Mouse (Mus musculus) C2C12 (cell line): ENCODE measurements around the gene Ifngr2. TPM values are rescaled to one million over a fixed set of nuclear protein-coding genes. Genes with fewer than 3 reads are reported as not detected.

Experiments used
- H3K27me3 ChIP-seq: one replicate; pipeline ENCODE4 v1.6.1; 2011; ENCODE audit not compliant: control insufficient read depth, insufficient read depth, insufficient read length
- H3K36me3 ChIP-seq: one replicate; pipeline ENCODE4 v1.6.1; 2011; ENCODE audit not compliant: control insufficient read depth, insufficient read depth
- H3K4me3 ChIP-seq: one replicate; pipeline ENCODE4 v1.5.1; 2011; ENCODE audit warnings: mild to moderate bottlenecking, control low read depth; ENCODE audit not compliant: poor library complexity, insufficient read depth, severe bottlenecking
- H3K79me2 ChIP-seq: one replicate; pipeline ENCODE4 v1.6.1; 2011; ENCODE audit not compliant: control insufficient read depth, insufficient read depth
- H3K79me3 ChIP-seq: one replicate; pipeline ENCODE4 v1.6.1; 2011; ENCODE audit warnings: low read depth, control low read depth
- H3ac ChIP-seq: one replicate; pipeline ENCODE3; 2011; ENCODE audit warnings: low read depth; ENCODE audit not compliant: control insufficient read depth, insufficient read length
- CEBPB ChIP-seq: IDR thresholded peaks from one replicate; pipeline ENCODE4 v1.6.1; 2011; ENCODE audit warnings: low read depth, mild to moderate bottlenecking, control low read depth, moderate library complexity
- CTCF ChIP-seq: IDR thresholded peaks from one replicate; pipeline ENCODE4 v1.5.1; 2011; ENCODE audit not compliant: control insufficient read depth, insufficient read depth, insufficient read length
- FOSL1 ChIP-seq: IDR thresholded peaks from one replicate; pipeline ENCODE4 v1.8.0; 2011; ENCODE audit warnings: mild to moderate bottlenecking, low read length; ENCODE audit not compliant: poor library complexity, insufficient read depth, severe bottlenecking
- MAX ChIP-seq: IDR thresholded peaks from one replicate; pipeline ENCODE4 v1.6.1; 2011; ENCODE audit warnings: mild to moderate bottlenecking, control low read depth
- MYOD1 ChIP-seq: IDR thresholded peaks from one replicate; pipeline ENCODE4 v1.6.1; 2011; ENCODE audit warnings: low read depth; ENCODE audit not compliant: control insufficient read depth, insufficient read length
- MYOG ChIP-seq: IDR thresholded peaks from one replicate; pipeline ENCODE4 v1.6.1; 2011; ENCODE audit not compliant: control insufficient read depth, insufficient read length; ENCODE audit errors: extremely low read depth
- USF1 ChIP-seq: IDR thresholded peaks from one replicate; pipeline ENCODE4 v1.6.1; 2011; ENCODE audit warnings: low read depth, mild to moderate bottlenecking, control low read depth, moderate library complexity
- polyA plus RNA-seq: library from polyadenylated mRNA; unstranded; fragments of >200 nt; fragmentation: generic; extraction: Trizol; gene quantifications from one replicate; pipeline ENCODE4 v1.2.1, GENCODE M21; 2012; ENCODE audit warnings: missing spikeins

The Ifngr2 gene
- polyA plus RNA-seq, 1 experiment, result 9.1 TPM

- Histone ChIP-seq H3ac (no peak overlapping the region), H3K79me2 (no peaks in the 10 kb centered on the region), H3K4me3 (no peak overlapping the region), H3K79me3 (no peaks in the 10 kb centered on the region), H3K27me3 (no peaks in the 10 kb centered on the region), H3K36me3 (no peaks in the 10 kb centered on the region)
- TF ChIP-seq MYOD1, result no peak
- no peak for TF ChIP-seq CTCF
- TF ChIP-seq USF1, result no peak
- no peak for TF ChIP-seq MYOG
- no peak for TF ChIP-seq FOSL1
- no peak for TF ChIP-seq MAX
- no peak for TF ChIP-seq CEBPB
Measured at GRCm38 (mm10) chr16:91538513-91538912, 8.4 kb upstream of the Ifngr2 start.

- Histone ChIP-seq H3K4me3 (no peak overlapping the region), H3K79me2 (no peaks in the 10 kb centered on the region)
Measured at GRCm38 (mm10) chr16:91541573-91542081, 5.2 kb upstream of the Ifngr2 start.

GRCm38 (mm10) chr16:91543619-91544018 lies 3.3 kb upstream of the Ifngr2 start:
- TF ChIP-seq USF1, result no peak
- TF ChIP-seq MYOD1, result no peak
- no peak for TF ChIP-seq CEBPB
- TF ChIP-seq CTCF, result no peak
- TF ChIP-seq MAX, result no peak
- TF ChIP-seq MYOG, result no peak
- no peak for TF ChIP-seq FOSL1
- no peak overlapping the region for H3ac ChIP-seq
- no peaks in the 10 kb centered on the region for H3K36me3 ChIP-seq
- peaks cover 13% of the 10 kb centered on the region for H3K79me2 ChIP-seq
- peaks cover 2% of the 10 kb centered on the region for H3K79me3 ChIP-seq
- no peak overlapping the region for H3K4me3 ChIP-seq
- H3K27me3 ChIP-seq, result no peaks in the 10 kb centered on the region

More at GRCm38 (mm10) chr16:91541573-91542081, 5.2 kb upstream of the Ifngr2 start:
- H3K27me3 ChIP-seq, result no peaks in the 10 kb centered on the region
- H3ac ChIP-seq, result no peak overlapping the region
- H3K79me3 ChIP-seq, result no peaks in the 10 kb centered on the region
- TF ChIP-seq MYOG, result no peak
- no peak for TF ChIP-seq CEBPB
- TF ChIP-seq CTCF, result no peak
- TF ChIP-seq USF1, result no peak
- TF ChIP-seq MYOD1, result no peak
- TF ChIP-seq MAX, result no peak
- TF ChIP-seq FOSL1, result no peak
- no peaks in the 10 kb centered on the region for H3K36me3 ChIP-seq

- H3ac ChIP-seq, result no peak overlapping the region
- H3K4me3 ChIP-seq, result no peak overlapping the region
- peaks cover 6% of the 10 kb centered on the region for H3K79me3 ChIP-seq
- no peaks in the 10 kb centered on the region for H3K36me3 ChIP-seq
- H3K79me2 ChIP-seq, result peaks cover 19% of the 10 kb centered on the region
- no peaks in the 10 kb centered on the region for H3K27me3 ChIP-seq
- TF ChIP-seq FOSL1 (no peak), MYOG (no peak), CTCF (no peak), MYOD1 (no peak), USF1 (no peak), MAX (no peak), CEBPB (no peak)
Measured at GRCm38 (mm10) chr16:91545597-91546281, 1.1 kb upstream of the Ifngr2 start.

GRCm38 (mm10) chr16:91546391-91546835 lies 459 bp upstream of the Ifngr2 start:
- Histone ChIP-seq H3K79me2 (peaks cover 19% of the 10 kb centered on the region), H3K79me3 (peaks cover 6% of the 10 kb centered on the region), H3K36me3 (no peaks in the 10 kb centered on the region), H3K27me3 (no peaks in the 10 kb centered on the region), H3ac (no peak overlapping the region), H3K4me3 (no peak overlapping the region)
- no peak for TF ChIP-seq MAX
- no peak for TF ChIP-seq CTCF
- TF ChIP-seq MYOG, result no peak
- TF ChIP-seq MYOD1, result no peak
- no peak for TF ChIP-seq CEBPB
- TF ChIP-seq USF1, result no peak
- no peak for TF ChIP-seq FOSL1
